ENCODE assay signal across 22 mouse cellular contexts in the genomic region with DNA sequence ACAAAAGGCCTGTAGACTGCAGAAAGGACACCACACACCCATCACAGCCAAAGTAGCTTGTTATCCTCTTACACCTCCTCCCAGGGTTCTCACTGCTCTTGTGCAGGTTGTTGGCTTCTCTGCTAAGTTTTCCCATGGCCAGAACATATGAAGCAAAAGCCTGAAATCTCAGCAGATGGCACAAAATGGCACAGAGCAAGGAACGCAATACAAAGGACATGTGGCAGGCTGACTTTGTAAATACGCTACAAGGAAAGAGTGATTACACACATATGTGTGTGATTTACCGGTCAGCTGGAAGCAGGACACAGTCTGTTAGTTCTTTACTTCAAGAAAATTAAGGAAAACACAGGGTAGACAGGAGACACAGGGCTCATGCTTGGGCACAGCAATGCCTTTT.
A peak's percentile ranks its signal among the peaks of the same experiment; 100 is the strongest.
DNase-seq lines count a peak whose midpoint lies in the region; ATAC-seq lines count a peak whose summit lies in the region.
"Had no signal": no experiment of that assay in that cellular context is flagged by ENCODE, and none has a peak within 500 bp of the region (broad histone marks: within the 10 kb centered on the region; RNA-seq: fewer than 3 reads in every experiment).

No protein-coding gene starts in this region.

- no peak overlapping the region for H3K4me2 ChIP-seq in embryonic facial prominence, embryonic 11.5 days (ENCODE audit: low read depth, low read length)
- H3K4me2 ChIP-seq: heart, embryonic 13.5 days; limb, embryonic 12.5 days; liver, embryonic 13.5 days; lung, embryonic 14.5 days; neural tube, embryonic 12.5 days had no signal

- no peaks in the 10 kb centered on the region for H3K27me3 ChIP-seq in embryonic facial prominence, embryonic 11.5 days (ENCODE audit: control insufficient read depth, insufficient read depth, low read length)
- H3K27me3 ChIP-seq in embryonic facial prominence, embryonic 10.5 days (replicated peaks; ENCODE audit: low read depth, poor library complexity, severe bottlenecking) = no peaks in the 10 kb centered on the region
- H3K27me3 ChIP-seq: CH12.LX; heart, embryonic 13.5 days; limb, embryonic 12.5 days; liver, embryonic 13.5 days; neural tube, embryonic 12.5 days had no signal

- H3K4me1 ChIP-seq in embryonic facial prominence, embryonic 11.5 days (ENCODE audit: control insufficient read depth, insufficient read depth, low read length) = no peaks in the 10 kb centered on the region
- no peaks in the 10 kb centered on the region for H3K4me1 ChIP-seq in embryonic facial prominence, embryonic 10.5 days
- H3K4me1 ChIP-seq: heart, embryonic 13.5 days; limb, embryonic 12.5 days; liver, embryonic 13.5 days; neural tube, embryonic 12.5 days had no signal

- peak; percentile 12 for DNase-seq in embryonic facial prominence, embryonic 11.5 days (ENCODE audit: low spot score)
- DNase-seq in embryonic facial prominence, embryonic 10.5 days (ENCODE audit: low spot score) = no peak
- DNase-seq in layer of hippocampus, adult 9-11 months = peak; percentile 33
- no peak for DNase-seq in layer of hippocampus, adult 11-12 months (ENCODE audit: low spot score)
- peak; percentile 16 to 22 for DNase-seq in cerebellum, adult 18-20 months
- peak; percentile 15 to 41 for DNase-seq in cerebellum, postnatal 36 days
- no peak for DNase-seq in adrenal gland, postnatal 10 days
- DNase-seq: adrenal gland, postnatal 25 days; gastrocnemius, postnatal 10 days; heart, adult 11 months; heart, postnatal 36 days; kidney, adult 8-10 months; kidney, postnatal 14 days; liver, embryonic 13.5 days; lung, embryonic 14.5 days; lung, postnatal 36 days; right cerebral cortex, adult 18-20 months had no signal

- no peak overlapping the region for H3K4me3 ChIP-seq in embryonic facial prominence, embryonic 11.5 days (ENCODE audit: low read depth, low read length)
- H3K4me3 ChIP-seq in embryonic facial prominence, embryonic 10.5 days = no peak overlapping the region
- H3K4me3 ChIP-seq: heart, embryonic 13.5 days; limb, embryonic 12.5 days; liver, embryonic 13.5 days; neural tube, embryonic 12.5 days had no signal

- ATAC-seq in embryonic facial prominence, embryonic 11.5 days (replicated peaks; ENCODE audit: insufficient number of reproducible peaks, low FRiP score, low TSS enrichment, low read depth) = no peak
- no peak for ATAC-seq in megakaryocyte-erythroid progenitor cell, adult 5-6 weeks (replicated peaks; ENCODE audit: low FRiP score, low TSS enrichment, poor library complexity, severe bottlenecking)

- 56% methylated on average over 3 of the region's 3 CpGs for WGBS in embryonic facial prominence, embryonic 11.5 days
- WGBS in embryonic facial prominence, embryonic 10.5 days = 71% methylated on average over 3 of the region's 3 CpGs

- H3K36me3 ChIP-seq in embryonic facial prominence, embryonic 11.5 days (replicated peaks; ENCODE audit: control insufficient read depth, insufficient read depth, low read depth, low read length) = no peaks in the 10 kb centered on the region
- H3K36me3 ChIP-seq in embryonic facial prominence, embryonic 10.5 days (replicated peaks) = no peaks in the 10 kb centered on the region
- H3K36me3 ChIP-seq: heart, embryonic 13.5 days; limb, embryonic 12.5 days; liver, embryonic 13.5 days; neural tube, embryonic 12.5 days had no signal

- H3K9ac ChIP-seq in embryonic facial prominence, embryonic 11.5 days (replicated peaks; ENCODE audit: low read length) = no peak overlapping the region
- H3K9ac ChIP-seq: heart, embryonic 13.5 days; limb, embryonic 12.5 days; liver, embryonic 13.5 days; lung, embryonic 14.5 days; neural tube, embryonic 12.5 days had no signal

- no peak overlapping the region for H3K27ac ChIP-seq in embryonic facial prominence, embryonic 11.5 days (replicated peaks; ENCODE audit: low read depth, low read length)
- H3K27ac ChIP-seq in embryonic facial prominence, embryonic 10.5 days (replicated peaks) = no peak overlapping the region
- H3K27ac ChIP-seq: heart, embryonic 13.5 days; limb, embryonic 12.5 days; liver, embryonic 13.5 days; neural tube, embryonic 12.5 days had no signal

- H3K9me3 ChIP-seq in embryonic facial prominence, embryonic 11.5 days (replicated peaks; ENCODE audit: control insufficient read depth, low read length) = no peaks in the 10 kb centered on the region
- no peaks in the 10 kb centered on the region for H3K9me3 ChIP-seq in embryonic facial prominence, embryonic 10.5 days
- H3K9me3 ChIP-seq: heart, embryonic 13.5 days; limb, embryonic 12.5 days; liver, embryonic 13.5 days; neural tube, embryonic 12.5 days had no signal

Comparison
In these comparisons a context has a peak if more than half of its experiments do, and no peak if none do; other contexts are left out.
1. DNase-seq: peak in embryonic facial prominence, embryonic 11.5 days (single experiment), layer of hippocampus, adult 9-11 months (single experiment), cerebellum, adult 18-20 months (2 of 2) and cerebellum, postnatal 36 days (2 of 2); none in embryonic facial prominence, embryonic 10.5 days (single experiment), layer of hippocampus, adult 11-12 months (single experiment) and adrenal gland, postnatal 10 days (single experiment).